Mouse (Mus musculus) G1E (cell line): ENCODE results near the gene Caly. TPM values are rescaled to one million over a fixed set of nuclear protein-coding genes. Genes with fewer than 3 reads are reported as not detected.
A peak's percentile ranks its signal among the peaks of the same experiment; 100 is the strongest.

Source experiments
- ATAC-seq: 2 replicates; pipeline ENCODE4 v1.8.0; 2016; ENCODE audit warnings: mild to moderate bottlenecking; ENCODE audit not compliant: insufficient number of reproducible peaks, poor library complexity, low FRiP score, severe bottlenecking; ENCODE audit errors: extremely low read depth
- DNase-seq: peaks from one replicate; pipeline ENCODE4 v3.0.0; 2012; ENCODE audit warnings: low spot score
- H3K27me3 ChIP-seq: 2 replicates; pipeline ENCODE4 v1.6.1; 2012; ENCODE audit warnings: mild to moderate bottlenecking, low read length, inconsistent platforms; ENCODE audit not compliant: insufficient read depth
- H3K36me3 ChIP-seq: replicated peaks from 2 replicates; pipeline ENCODE3; 2012; ENCODE audit warnings: mild to moderate bottlenecking, inconsistent platforms
- H3K4me1 ChIP-seq: 2 replicates; pipeline ENCODE4 v1.6.1; 2012; ENCODE audit warnings: low read depth, low read length, inconsistent platforms, mixed read lengths; ENCODE audit not compliant: insufficient read depth
- H3K4me3 ChIP-seq: 2 replicates; pipeline ENCODE4 v1.5.1; 2012; ENCODE audit warnings: low read depth, mild to moderate bottlenecking, inconsistent platforms, low read length, moderate library complexity, mixed read lengths
- H3K9me3 ChIP-seq: replicated peaks from 2 replicates; pipeline ENCODE4 v1.6.1; 2012; ENCODE audit warnings: inconsistent platforms
- CTCF ChIP-seq: IDR thresholded peaks from 2 replicates; pipeline ENCODE4 v1.5.1; 2012; ENCODE audit warnings: low read depth, low read length, inconsistent platforms, mixed read lengths
- GATA1 ChIP-seq: IDR thresholded peaks from 2 replicates; pipeline ENCODE4 v1.6.1; 2012; ENCODE audit warnings: borderline replicate concordance, low read length, inconsistent platforms, mixed read lengths
- GATA2 ChIP-seq: IDR thresholded peaks from 2 replicates; pipeline ENCODE4 v1.6.1; 2012; ENCODE audit warnings: low read depth, low read length, inconsistent platforms, borderline replicate concordance
- POLR2AphosphoS5 ChIP-seq: IDR thresholded peaks from 2 replicates; pipeline ENCODE4 v1.6.1; 2012; ENCODE audit warnings: low read depth, low read length, inconsistent platforms; ENCODE audit not compliant: insufficient replicate concordance
- TAL1 ChIP-seq: conservative IDR thresholded peaks from 2 replicates; pipeline ENCODE4 v1.6.1; 2012; ENCODE audit warnings: low read depth, low read length, inconsistent platforms, mixed read lengths
- polyA plus RNA-seq: library from polyadenylated mRNA; stranded (reverse); fragments of >175 nt; gene quantifications from 2 replicates; pipeline ENCODE4 v1.2.3, GENCODE M21; 2012
- total RNA-seq, 2 experiments: library from RNA; stranded (forward) in 1 of 2; stranded (reverse) in 1 of 2; fragments of 200-1000 nt in 1 of 2; fragments of >200 nt in 1 of 2; fragmentation: Nextera tagmentation in 1 of 2; gene quantifications; 2 replicates each; pipeline ENCODE4 v1.2.3; 2014 to 2017

The Caly gene
- total and polyA plus RNA-seq, 3 experiments: not detected

GRCm38 (mm10) chr7:140122765-140123164 lies 40.4 kb upstream of the Caly start:
- peaks cover 12% of the 10 kb centered on the region for H3K36me3 ChIP-seq
- no peak for ATAC-seq
- H3K9me3 ChIP-seq: no peaks in the 10 kb centered on the region
- TF ChIP-seq TAL1 (no peak), GATA1 (no peak), CTCF (no peak), GATA2 (no peak), POLR2AphosphoS5 (no peak)
- no peak for DNase-seq
- H3K4me3 ChIP-seq: no peak overlapping the region
- H3K4me1 ChIP-seq: peaks cover 45% of the 10 kb centered on the region
- 0 out of 2 replicates have a peak, but pooled peaks cover 2% of the 10 kb centered on the region for H3K27me3 ChIP-seq

DNA sequence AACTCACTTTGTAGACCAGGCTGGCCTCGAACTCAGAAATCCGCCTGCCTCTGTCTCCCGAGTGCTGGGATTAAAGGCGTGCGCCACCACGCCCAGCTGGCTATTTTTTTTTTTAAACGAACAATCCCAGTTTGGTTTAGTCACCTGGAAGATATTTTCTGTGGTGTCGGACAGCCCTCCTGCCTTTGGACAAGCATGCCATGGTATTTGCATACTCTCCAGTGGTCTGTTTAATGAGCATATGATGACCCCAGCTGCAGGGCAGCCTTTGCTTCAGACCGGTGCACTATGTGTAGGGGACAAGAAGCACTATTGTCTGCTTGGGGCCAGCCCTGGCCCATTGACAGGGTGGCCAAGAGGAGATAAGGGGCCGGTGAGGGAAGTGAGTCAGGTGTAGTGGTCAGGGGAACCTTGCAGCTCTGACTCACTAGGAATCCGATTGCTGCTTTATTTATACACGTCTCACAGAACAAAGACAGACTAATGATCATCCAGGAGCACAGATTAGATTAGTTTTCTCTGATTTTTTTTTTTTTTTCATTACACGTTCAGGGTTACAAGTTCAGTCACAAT lies 39.1 kb upstream of the Caly start:
- TF ChIP-seq TAL1 (no peak), GATA1 (no peak), GATA2 (no peak), POLR2AphosphoS5 (no peak), CTCF (no peak)
- peaks cover 41% of the 10 kb centered on the region for H3K4me1 ChIP-seq
- DNase-seq: no peak
- H3K36me3 ChIP-seq: no peaks in the 10 kb centered on the region
- H3K4me3 ChIP-seq: no peak overlapping the region
- ATAC-seq: no peak
- 0 out of 2 replicates have a peak, but pooled peaks cover 2% of the 10 kb centered on the region for H3K27me3 ChIP-seq
- H3K9me3 ChIP-seq: no peaks in the 10 kb centered on the region

DNA sequence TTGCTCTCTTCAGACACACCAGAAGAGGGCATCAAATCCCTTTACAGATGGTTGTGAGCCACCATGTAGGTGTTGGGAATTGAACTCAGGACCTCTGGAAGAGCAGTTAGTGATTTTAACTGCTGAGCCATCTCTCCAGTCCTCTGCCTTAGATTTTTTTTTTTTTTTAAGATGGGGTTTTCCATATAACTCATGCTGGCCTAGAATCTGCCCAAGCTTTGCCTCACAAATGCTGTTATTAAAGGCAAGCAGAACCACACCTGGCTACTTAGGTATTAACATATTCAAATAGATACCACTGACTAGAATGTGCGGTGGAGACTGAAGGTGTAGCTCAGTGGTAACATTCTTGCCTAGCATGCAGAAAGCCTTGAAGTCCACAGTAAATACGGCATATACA lies 38.1 kb upstream of the Caly start:
- Histone ChIP-seq H3K9me3 (no peaks in the 10 kb centered on the region), H3K36me3 (no peaks in the 10 kb centered on the region), H3K4me3 (no peak overlapping the region), H3K4me1 (peaks cover 41% of the 10 kb centered on the region), H3K27me3 (0 out of 2 replicates have a peak, but pooled peaks cover 2% of the 10 kb centered on the region)
- DNase-seq (no peak), ATAC-seq (no peak)
- no peak for TF ChIP-seq TAL1
- TF ChIP-seq POLR2AphosphoS5: no peak
- TF ChIP-seq GATA2: no peak
- TF ChIP-seq GATA1: no peak
- TF ChIP-seq CTCF: no peak

- H3K4me1 ChIP-seq: peaks cover 23% of the 10 kb centered on the region
- 0 out of 2 replicates have a peak, but pooled peaks cover 1% of the 10 kb centered on the region for H3K27me3 ChIP-seq
- TF ChIP-seq TAL1 (no peak), POLR2AphosphoS5 (no peak), GATA2 (no peak), CTCF (no peak), GATA1 (no peak)
- peaks cover 26% of the 10 kb centered on the region for H3K36me3 ChIP-seq
- ATAC-seq: peak; percentile 97
- peak within 1 kb of the TSS; percentile 96 for H3K4me3 ChIP-seq
- peak; percentile 98 for DNase-seq
- no peaks in the 10 kb centered on the region for H3K9me3 ChIP-seq
Observed at GRCm38 (mm10) chr7:140116329-140117054, 34.1 kb upstream of the Caly start, which contains the start of gene Echs1. TSS of gene Echs1 (minus strand) at chr7:140116476.

DNA sequence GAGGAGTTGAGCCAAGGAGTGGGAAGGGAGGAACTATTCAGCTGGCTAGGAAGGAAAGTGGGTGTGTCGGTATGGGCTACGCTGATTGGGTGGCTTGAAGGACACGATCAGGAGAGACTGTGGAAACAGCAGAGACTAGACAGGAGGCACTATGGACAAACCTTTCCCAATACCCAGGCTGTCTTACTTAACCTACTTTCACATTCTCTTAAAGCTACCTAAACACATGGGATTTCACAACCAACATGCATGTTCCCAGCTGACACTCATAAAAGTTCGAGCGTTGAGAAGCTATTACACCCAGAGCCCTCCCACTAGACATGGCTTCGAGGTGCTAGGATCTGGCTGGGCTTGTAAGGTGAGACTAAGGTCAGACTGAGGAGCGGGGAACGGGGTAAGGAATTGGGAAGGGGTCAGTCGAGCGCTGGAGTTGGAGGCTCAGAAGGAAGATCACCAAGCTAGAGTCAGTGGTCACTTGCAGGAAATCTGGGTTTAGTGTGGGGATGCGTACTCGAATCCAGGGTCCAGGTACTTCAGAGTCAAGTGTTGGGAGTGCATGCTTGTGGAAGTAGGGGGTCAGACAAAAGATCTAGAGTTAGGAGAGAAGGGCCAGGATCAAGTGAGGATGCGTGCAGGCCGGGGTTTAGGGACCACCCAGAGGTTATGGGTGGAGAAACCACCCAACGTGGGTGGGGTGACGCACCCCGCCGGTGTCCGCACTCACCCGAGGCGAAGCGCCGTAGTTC lies 33.4 kb upstream of the Caly start, which contains the start of gene Paox:
Gene Paox (plus strand): TSS at position 217 of the 746 bp plus-strand sequence.
- DNase-seq (peak; percentile 81), ATAC-seq (peak; percentile 70)
- Histone ChIP-seq H3K4me1 (peaks cover 20% of the 10 kb centered on the region), H3K27me3 (no peaks in the 10 kb centered on the region), H3K4me3 (peak within 1 kb of the TSS; percentile 96), H3K9me3 (no peaks in the 10 kb centered on the region), H3K36me3 (peaks cover 32% of the 10 kb centered on the region)
- TF ChIP-seq CTCF (no peak), POLR2AphosphoS5 (no peak), GATA2 (no peak), GATA1 (no peak), TAL1 (no peak)

DNA sequence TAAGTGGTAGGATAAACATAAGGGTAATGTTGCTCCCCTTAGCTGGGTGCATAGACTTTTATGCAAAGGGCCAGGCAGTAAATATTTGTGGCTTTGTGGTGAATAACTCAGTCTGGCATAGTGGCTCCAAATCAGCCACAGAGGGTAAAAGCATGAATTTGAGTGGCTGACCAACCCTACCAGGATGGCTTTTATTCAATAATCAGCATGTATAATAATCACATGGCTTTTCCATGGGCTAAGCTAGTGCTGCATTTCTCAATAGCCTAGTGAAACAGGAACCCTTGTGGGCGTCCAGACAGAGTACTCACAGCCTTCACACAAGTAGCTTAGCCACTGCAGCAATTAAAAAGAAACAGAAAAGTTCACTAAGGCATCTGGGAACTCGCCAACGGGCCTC lies 29.6 kb upstream of the Caly start:
- Histone ChIP-seq H3K36me3 (peaks cover 70% of the 10 kb centered on the region), H3K27me3 (no peaks in the 10 kb centered on the region), H3K9me3 (no peaks in the 10 kb centered on the region), H3K4me3 (no peak overlapping the region), H3K4me1 (peaks cover 16% of the 10 kb centered on the region)
- TF ChIP-seq TAL1 (no peak), POLR2AphosphoS5 (no peak), GATA2 (no peak), GATA1 (no peak), CTCF (no peak)
- DNase-seq: no peak
- ATAC-seq: no peak
